In the genomic region with DNA sequence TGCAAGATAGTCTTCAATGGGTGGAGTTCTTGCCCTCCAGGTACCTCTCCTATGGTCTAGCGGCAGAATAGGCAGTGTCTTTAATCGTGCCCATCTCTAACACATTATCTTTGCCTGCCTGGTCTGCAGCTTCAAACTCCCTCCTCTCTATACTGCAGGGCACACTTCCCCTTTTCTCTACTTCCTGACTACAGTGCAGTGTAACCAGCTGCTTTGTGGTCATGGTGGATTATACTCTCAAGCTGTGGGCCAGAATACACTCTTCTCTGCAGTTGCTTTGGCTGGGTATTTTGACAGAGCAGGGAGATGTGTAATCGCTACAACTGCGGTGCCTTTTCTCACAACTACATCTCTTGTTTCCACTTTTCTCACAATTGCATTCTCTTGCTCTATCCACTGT, we compare ENCODE assay signal across 13 mouse cellular contexts. TPM values are rescaled to one million over a fixed set of nuclear protein-coding genes. Genes with fewer than 3 reads are reported as not detected.
DNase-seq lines count a peak whose midpoint lies in the region; ATAC-seq and TF ChIP-seq lines count a peak whose summit lies in the region.
"Had no signal": no experiment of that assay in that cellular context is flagged by ENCODE, and none has a peak within 500 bp of the region (broad histone marks: within the 10 kb centered on the region; RNA-seq: fewer than 3 reads in every experiment).

No protein-coding gene starts in this region.

- peak; percentile 31 for ATAC-seq in kidney, embryonic 15.5 days (replicated peaks; ENCODE audit: low FRiP score)
- peak; percentile 98 for ATAC-seq in G1E (ENCODE audit: extremely low read depth, insufficient number of reproducible peaks, low FRiP score, poor library complexity, severe bottlenecking)
- peak; percentile 91 for ATAC-seq in megakaryocyte-erythroid progenitor cell, adult 5-6 weeks (replicated peaks; ENCODE audit: low FRiP score, low TSS enrichment, poor library complexity, severe bottlenecking)

- no peaks in the 10 kb centered on the region for H3K36me3 ChIP-seq in kidney, embryonic 15.5 days
- peaks cover 50% of the 10 kb centered on the region for H3K36me3 ChIP-seq in G1E (replicated peaks)
- H3K36me3 ChIP-seq: heart, embryonic 15.5 days; lung, embryonic 15.5 days had no signal

- no peak overlapping the region for H3K4me2 ChIP-seq in kidney, embryonic 15.5 days
- H3K4me2 ChIP-seq: heart, embryonic 15.5 days; lung, embryonic 15.5 days had no signal

- 59% methylated on average over 4 of the region's 4 CpGs for WGBS in kidney, embryonic 15.5 days

- no peaks in the 10 kb centered on the region for H3K27me3 ChIP-seq in kidney, embryonic 15.5 days
- no peaks in the 10 kb centered on the region for H3K27me3 ChIP-seq in G1E (ENCODE audit: insufficient read depth, low read length)
- H3K27me3 ChIP-seq: heart, embryonic 15.5 days; lung, embryonic 15.5 days had no signal

- H3K9ac ChIP-seq in kidney, embryonic 15.5 days = no peak overlapping the region
- H3K9ac ChIP-seq: heart, embryonic 15.5 days; lung, embryonic 15.5 days had no signal

- no peaks in the 10 kb centered on the region for H3K9me3 ChIP-seq in kidney, embryonic 15.5 days (replicated peaks)
- H3K9me3 ChIP-seq in G1E (replicated peaks) = no peaks in the 10 kb centered on the region
- H3K9me3 ChIP-seq: heart, embryonic 15.5 days; lung, embryonic 15.5 days had no signal

- no peak overlapping the region for H3K4me3 ChIP-seq in kidney, embryonic 15.5 days (replicated peaks)
- peak overlapping the region; percentile 30; the same call in 1 of the 2 replicates for H3K4me3 ChIP-seq in G1E (ENCODE audit: low read depth, low read length)
- no peak overlapping the region for H3K4me3 ChIP-seq in layer of hippocampus, adult 2 months
- H3K4me3 ChIP-seq: gastrocnemius, adult 2 months; heart, embryonic 15.5 days; lung, embryonic 15.5 days had no signal

- DNase-seq in kidney, postnatal 10 days = no peak
- DNase-seq in G1E (ENCODE audit: low spot score) = peak; percentile 70
- peak; percentile 88 for DNase-seq in fat pad, adult 2 months (ENCODE audit: extremely low read depth, low read depth, low spot score)
- DNase-seq in retina, embryonic 14.5 days (ENCODE audit: low spot score) = no peak
- no peak for DNase-seq in layer of hippocampus, adult 2 months (ENCODE audit: low spot score in 2 of 2)
- DNase-seq in urinary bladder, postnatal 25 days (ENCODE audit: low spot score) = no peak
- DNase-seq: gastrocnemius, adult 2 months; kidney, adult 2 months; layer of hippocampus, postnatal 36 days had no signal

- no peak for TF ChIP-seq CTCF in G1E (IDR thresholded peaks at IDR 0.05; ENCODE audit: low read depth, low read length)
- no peak for TF ChIP-seq CTCF in layer of hippocampus, adult 2 months (conservative IDR thresholded peaks at IDR 0.05)

- peaks cover 30% of the 10 kb centered on the region for H3K4me1 ChIP-seq in kidney, embryonic 15.5 days
- H3K4me1 ChIP-seq in G1E (ENCODE audit: insufficient read depth, low read depth, low read length) = peaks cover 76% of the 10 kb centered on the region
- H3K4me1 ChIP-seq: lung, embryonic 15.5 days had no signal

- H3K27ac ChIP-seq in kidney, embryonic 15.5 days = 0 out of 2 replicates have a peak overlapping the region, but pooled peaks have one; percentile 9
- no peak overlapping the region for H3K27ac ChIP-seq in layer of hippocampus, adult 2 months
- H3K27ac ChIP-seq: gastrocnemius, adult 2 months; heart, embryonic 15.5 days; lung, embryonic 15.5 days had no signal

RNA-seq across cellular contexts. Expression of a gene that starts 40.0 kb away (rescaled TPM):
- 1.6 and 1.7 TPM in 2 replicates for polyA plus RNA-seq in kidney, embryonic 15.5 days (2015; fragmentation: Nextera tagmentation; extraction: Ambion mirVana)
- 88.9 and 91.0 TPM in 2 replicates for total RNA-seq in G1E (2014; fragmentation: Nextera tagmentation)
- 33.6 and 34.1 TPM in 2 replicates for total RNA-seq in G1E (2017)
- 6.7 TPM in 2 replicates for polyA plus RNA-seq in G1E (2012)
- total RNA-seq in megakaryocyte-erythroid progenitor cell, adult 5-6 weeks (2014; fragmentation: Nextera tagmentation) = 47.9 and 54.0 TPM in 2 replicates
- 22.1 and 29.1 TPM in 2 replicates for total RNA-seq in megakaryocyte-erythroid progenitor cell, adult 5-6 weeks (2017)
- 10 to 100 TPM; 30.6 to 31.1 TPM for total RNA-seq in layer of hippocampus, adult 2 months (2021)

RNA-seq across cellular contexts. Expression of a gene that starts 48.6 kb away (rescaled TPM):
- polyA plus RNA-seq in kidney, embryonic 15.5 days (2015; fragmentation: Nextera tagmentation; extraction: Ambion mirVana) = 38.9 and 41.5 TPM in 2 replicates
- total RNA-seq in G1E (2014; fragmentation: Nextera tagmentation) = 29.9 and 44.2 TPM in 2 replicates
- total RNA-seq in G1E (2017) = 9.2 and 9.4 TPM in 2 replicates
- 3.5 and 6.2 TPM in 2 replicates for polyA plus RNA-seq in G1E (2012)
- total RNA-seq in megakaryocyte-erythroid progenitor cell, adult 5-6 weeks (2014; fragmentation: Nextera tagmentation) = 14.1 and 23.4 TPM in 2 replicates
- total RNA-seq in megakaryocyte-erythroid progenitor cell, adult 5-6 weeks (2017) = 8.4 and 18.8 TPM in 2 replicates
- total RNA-seq in layer of hippocampus, adult 2 months (2021) = 10 to 100 TPM in 1 of 2 experiments, 1 to 10 TPM in 1; 9.8 to 13.6 TPM

Comparison
In these comparisons a context has a peak if more than half of its experiments do, and no peak if none do; other contexts are left out.
1. ATAC-seq: peak in every context shown above with its lines; median percentile 98 in G1E; 91 in megakaryocyte-erythroid progenitor cell, adult 5-6 weeks; 31 in kidney, embryonic 15.5 days.
2. DNase-seq: peak in G1E (single experiment) and fat pad, adult 2 months (single experiment); none in kidney, postnatal 10 days (single experiment), retina, embryonic 14.5 days (single experiment), layer of hippocampus, adult 2 months (0 of 2) and urinary bladder, postnatal 25 days (single experiment).